Mouse (Mus musculus) olfactory bulb, adult 2 months (tissue): ENCODE measurements around the gene Erc2.

Experiments used
- CTCF ChIP-seq: fragments of 200-500 bp; IDR thresholded peaks from 2 replicates; pipeline ENCODE4 v1.5.1; 2012; ENCODE audit warnings: low read depth, mild to moderate bottlenecking, low read length, moderate library complexity; ENCODE audit not compliant: insufficient read depth
- POLR2A ChIP-seq: fragments of 200-500 bp; IDR thresholded peaks from 2 replicates; pipeline ENCODE4 v1.6.1; 2012; ENCODE audit warnings: mild to moderate bottlenecking, low read depth, low read length, moderate library complexity; ENCODE audit not compliant: insufficient read depth

GRCm38 (mm10) chr14:27661466-27661865, 39.2 kb downstream of the Erc2 start:
- TF ChIP-seq CTCF (no peak), POLR2A (no peak)
